Mouse (Mus musculus): ENCODE measurements around the gene Cd86. TPM values are rescaled to one million over a fixed set of nuclear protein-coding genes. Genes with fewer than 3 reads are reported as not detected.

The Cd86 gene
- polyA plus RNA-seq, 1 experiment from 2014 or later = 1.1 TPM

DNA sequence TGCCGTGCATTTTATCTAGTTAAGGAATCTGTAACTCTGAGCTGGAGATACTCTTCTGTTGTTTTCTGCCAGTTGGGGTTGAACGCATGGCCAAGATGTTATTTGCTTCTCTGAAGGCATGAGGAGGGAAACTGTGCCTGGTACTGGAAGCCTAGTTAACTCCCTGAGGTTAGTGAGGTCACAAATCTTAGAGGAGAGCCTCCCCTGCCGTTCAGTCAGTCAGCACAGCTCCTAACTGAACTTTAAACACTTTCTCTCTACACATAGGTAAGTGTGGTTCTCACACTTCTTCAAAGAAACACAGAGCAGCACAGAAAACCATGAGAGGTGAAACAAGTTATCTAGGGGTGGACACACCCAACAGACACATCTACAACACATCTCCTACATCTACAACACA lies 4.7 kb upstream of the Cd86 start:
- H3K27me3 ChIP-seq (ENCODE audit: control insufficient read depth, insufficient read depth, low read length) = no peaks in the 10 kb centered on the region
- no peaks in the 10 kb centered on the region for H3K9me3 ChIP-seq (ENCODE audit: control insufficient read depth, low read length)
- no peak for ATAC-seq (ENCODE audit: low read depth)
- H3K4me3 ChIP-seq (ENCODE audit: low read depth, low read length) = no peak overlapping the region
- H3K4me1 ChIP-seq (ENCODE audit: control insufficient read depth, insufficient read depth, low read length) = no peaks in the 10 kb centered on the region
- H3K36me3 ChIP-seq (ENCODE audit: control insufficient read depth, insufficient read depth, low read length) = no peaks in the 10 kb centered on the region
- H3K4me2 ChIP-seq (ENCODE audit: low read depth, low read length) = no peak overlapping the region
- H3K27ac ChIP-seq (ENCODE audit: low read depth, low read length) = no peak overlapping the region
- WGBS = 87% methylated on average over 3 of the region's 3 CpGs
- no peak overlapping the region for H3K9ac ChIP-seq (replicated peaks; ENCODE audit: low read depth, low read length)

DNA sequence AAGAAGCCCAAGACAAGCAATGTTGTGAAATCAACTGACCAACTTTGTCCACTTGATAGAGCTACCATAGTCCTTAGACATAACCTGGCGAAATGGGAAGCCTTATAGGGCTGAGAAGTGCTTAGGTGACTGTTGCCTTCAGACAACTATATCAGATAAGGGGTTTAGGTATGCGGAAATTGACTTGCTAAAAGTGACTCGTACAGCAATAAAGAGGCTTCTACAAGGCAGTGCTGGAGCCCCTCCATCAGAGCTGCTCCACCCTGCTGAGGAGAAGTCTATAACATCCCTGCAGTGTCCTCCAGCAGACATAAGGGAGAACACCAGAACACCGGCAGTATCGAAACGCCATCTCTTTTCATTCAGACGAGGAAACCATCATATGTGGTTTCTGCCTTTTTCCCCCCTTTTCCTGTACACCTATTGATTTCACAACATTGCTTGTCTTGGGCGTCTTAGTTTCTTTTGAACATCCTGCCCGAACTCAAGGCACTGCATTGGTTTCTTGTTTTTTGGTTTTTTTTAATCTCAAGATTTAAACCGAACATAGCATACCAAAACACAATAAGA lies 652 bp upstream of the Cd86 start:
- no peaks in the 10 kb centered on the region for H3K9me3 ChIP-seq (ENCODE audit: control insufficient read depth, low read length)
- H3K9ac ChIP-seq (replicated peaks; ENCODE audit: low read depth, low read length) = no peak overlapping the region
- H3K4me2 ChIP-seq (ENCODE audit: low read depth, low read length) = no peak overlapping the region
- no peaks in the 10 kb centered on the region for H3K4me1 ChIP-seq (ENCODE audit: control insufficient read depth, insufficient read depth, low read length)
- no peak overlapping the region for H3K4me3 ChIP-seq (ENCODE audit: low read depth, low read length)
- 94% methylated on average over 10 of the region's 10 CpGs for WGBS
- no peak for ATAC-seq (ENCODE audit: low read depth)
- no peak overlapping the region for H3K27ac ChIP-seq (ENCODE audit: low read depth, low read length)
- no peaks in the 10 kb centered on the region for H3K27me3 ChIP-seq (ENCODE audit: control insufficient read depth, insufficient read depth, low read length)
- H3K36me3 ChIP-seq (ENCODE audit: control insufficient read depth, insufficient read depth, low read length) = no peaks in the 10 kb centered on the region

DNA sequence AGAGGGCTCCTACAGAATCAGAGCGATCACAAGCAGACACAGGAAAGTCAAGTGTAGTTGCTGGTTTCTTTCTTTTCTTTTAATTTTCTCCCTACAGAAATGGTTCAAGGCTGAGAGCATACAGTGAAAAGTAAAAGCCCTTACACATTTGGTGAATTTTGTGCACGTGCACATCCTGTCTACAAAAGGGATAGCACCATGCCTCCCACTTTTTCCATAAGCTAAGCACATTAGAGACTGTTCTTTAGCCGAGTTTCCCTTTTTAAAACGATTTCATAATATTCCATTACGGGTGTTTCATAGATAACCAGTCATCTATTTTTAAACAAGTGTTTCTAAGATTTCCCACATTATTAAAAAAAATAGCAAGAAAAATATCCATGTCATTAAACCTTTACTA lies 2.4 kb downstream of the Cd86 start:
- Histone ChIP-seq H3K4me2 (ENCODE audit: low read depth, low read length) (no peak overlapping the region), H3K9ac (replicated peaks; ENCODE audit: low read depth, low read length) (no peak overlapping the region), H3K4me3 (ENCODE audit: low read depth, low read length) (no peak overlapping the region), H3K27ac (ENCODE audit: low read depth, low read length) (no peak overlapping the region), H3K4me1 (ENCODE audit: control insufficient read depth, insufficient read depth, low read length) (no peaks in the 10 kb centered on the region), H3K36me3 (ENCODE audit: control insufficient read depth, insufficient read depth, low read length) (no peaks in the 10 kb centered on the region), H3K27me3 (ENCODE audit: control insufficient read depth, insufficient read depth, low read length) (no peaks in the 10 kb centered on the region), H3K9me3 (ENCODE audit: control insufficient read depth, low read length) (no peaks in the 10 kb centered on the region)
- WGBS = 92% methylated on average over 5 of the region's 5 CpGs
- ATAC-seq (ENCODE audit: low read depth) = no peak

DNA sequence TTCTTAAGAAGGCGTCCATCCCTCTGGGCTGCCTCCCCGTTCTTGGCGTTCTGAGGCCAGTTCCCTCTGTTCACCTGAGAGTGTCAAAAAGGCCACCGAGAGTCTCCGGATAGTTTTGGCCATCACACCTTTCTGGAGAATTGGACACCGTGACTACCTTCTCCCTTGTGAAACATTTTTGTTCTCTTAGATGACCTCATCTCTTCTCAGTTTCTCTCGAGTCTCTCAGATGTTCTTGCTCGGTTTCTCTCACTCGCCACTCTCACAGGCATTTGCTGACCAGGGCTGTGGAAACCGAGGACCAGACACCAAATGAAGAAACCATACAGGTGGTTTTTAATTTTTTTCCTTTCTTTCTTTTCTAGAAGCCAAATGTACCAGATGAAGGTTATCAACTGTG lies 4.6 kb downstream of the Cd86 start:
- H3K9ac ChIP-seq (replicated peaks; ENCODE audit: low read depth, low read length) = no peak overlapping the region
- H3K4me2 ChIP-seq (ENCODE audit: low read depth, low read length) = no peak overlapping the region
- H3K36me3 ChIP-seq (ENCODE audit: control insufficient read depth, insufficient read depth, low read length) = no peaks in the 10 kb centered on the region
- WGBS = 89% methylated on average over 10 of the region's 10 CpGs
- H3K27me3 ChIP-seq (ENCODE audit: control insufficient read depth, insufficient read depth, low read length) = no peaks in the 10 kb centered on the region
- no peak overlapping the region for H3K4me3 ChIP-seq (ENCODE audit: low read depth, low read length)
- H3K4me1 ChIP-seq (ENCODE audit: control insufficient read depth, insufficient read depth, low read length) = no peaks in the 10 kb centered on the region
- H3K9me3 ChIP-seq (ENCODE audit: control insufficient read depth, low read length) = peaks cover 2% of the 10 kb centered on the region; the same call in 1 of the 2 replicates
- no peak overlapping the region for H3K27ac ChIP-seq (ENCODE audit: low read depth, low read length)
- no peak for ATAC-seq (ENCODE audit: low read depth)

DNA sequence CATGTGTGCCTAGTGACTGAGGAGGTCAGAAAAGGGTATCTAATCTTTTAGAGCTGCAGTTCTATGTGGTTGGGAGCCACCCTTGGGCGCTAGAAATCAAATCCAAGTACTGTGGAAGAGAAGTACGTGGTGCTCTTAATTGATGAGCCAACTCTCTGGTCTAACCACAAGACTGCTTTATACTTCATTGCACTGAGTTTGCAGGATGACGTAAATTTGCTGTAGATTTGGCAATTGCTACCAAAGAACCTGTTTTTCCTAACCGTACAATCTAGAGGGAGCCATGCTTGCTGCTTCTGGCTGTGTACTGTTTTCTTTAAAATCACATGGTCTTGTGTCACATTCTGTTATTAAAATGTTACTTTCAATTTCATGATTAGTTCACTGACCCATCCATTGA lies 10.0 kb downstream of the Cd86 start:
- Histone ChIP-seq H3K9me3 (ENCODE audit: control insufficient read depth, low read length) (peaks cover 2% of the 10 kb centered on the region; the same call in 1 of the 2 replicates), H3K4me2 (ENCODE audit: low read depth, low read length) (no peak overlapping the region), H3K4me3 (ENCODE audit: low read depth, low read length) (no peak overlapping the region), H3K9ac (replicated peaks; ENCODE audit: low read depth, low read length) (no peak overlapping the region), H3K4me1 (ENCODE audit: control insufficient read depth, insufficient read depth, low read length) (no peaks in the 10 kb centered on the region), H3K27ac (ENCODE audit: low read depth, low read length) (no peak overlapping the region), H3K36me3 (ENCODE audit: control insufficient read depth, insufficient read depth, low read length) (no peaks in the 10 kb centered on the region), H3K27me3 (ENCODE audit: control insufficient read depth, insufficient read depth, low read length) (no peaks in the 10 kb centered on the region)
- no peak for ATAC-seq (ENCODE audit: low read depth)
- 89% methylated on average over 4 of the region's 4 CpGs for WGBS

DNA sequence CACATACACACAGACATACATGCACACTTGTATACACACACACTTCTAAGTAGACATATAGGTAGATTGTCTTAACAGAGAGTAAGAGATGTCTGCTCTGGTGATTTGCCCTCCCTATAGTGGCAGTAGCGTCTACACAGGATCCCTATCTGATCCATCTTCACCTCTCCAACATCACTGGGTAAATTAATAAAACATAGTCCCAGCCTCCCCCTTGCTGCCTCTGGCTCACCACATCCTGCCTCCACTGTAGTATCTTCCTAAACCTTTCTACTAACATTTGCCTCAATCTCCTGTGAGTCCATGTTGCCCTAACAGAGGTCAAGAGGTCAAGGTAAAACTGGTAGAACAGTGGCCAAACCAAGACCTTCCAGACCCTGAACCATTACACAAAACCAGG lies 10.7 kb downstream of the Cd86 start:
- H3K27ac ChIP-seq (ENCODE audit: low read depth, low read length) = no peak overlapping the region
- ATAC-seq (ENCODE audit: low read depth) = no peak
- WGBS = 92% methylated on average over 1 of the region's 1 CpGs

DNA sequence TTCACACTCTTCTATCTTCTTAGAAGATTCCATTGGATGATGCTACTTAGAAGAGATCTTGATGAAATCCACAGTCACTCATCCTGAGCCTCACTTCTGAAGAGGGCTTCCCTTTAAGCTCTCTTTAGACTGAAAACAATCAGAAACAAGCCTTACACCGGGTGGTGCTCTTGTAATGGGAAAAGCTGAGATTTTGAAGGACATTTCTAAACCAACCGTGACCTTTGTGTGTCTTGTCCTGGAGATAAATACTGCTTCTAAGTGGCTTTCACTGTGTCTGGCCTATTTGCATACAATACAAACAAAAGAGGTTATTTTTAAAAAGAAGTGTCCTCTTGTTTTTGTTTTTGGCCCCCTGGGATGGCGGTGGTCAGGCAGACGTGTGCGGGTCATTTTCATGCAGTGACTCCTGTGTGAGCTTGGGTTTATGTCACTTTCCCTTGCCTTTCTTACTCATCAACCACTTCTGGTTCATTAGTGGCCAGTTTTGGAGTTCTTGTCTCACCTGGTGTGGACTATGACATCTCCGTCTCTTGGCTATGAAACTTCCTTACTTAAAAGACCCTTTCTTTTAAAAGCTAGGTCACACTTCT lies 14.6 kb downstream of the Cd86 start:
- Histone ChIP-seq H3K4me2 (ENCODE audit: low read depth, low read length) (no peak overlapping the region), H3K4me3 (ENCODE audit: low read depth, low read length) (no peak overlapping the region), H3K27ac (ENCODE audit: low read depth, low read length) (no peak overlapping the region), H3K4me1 (ENCODE audit: control insufficient read depth, insufficient read depth, low read length) (no peaks in the 10 kb centered on the region), H3K27me3 (ENCODE audit: control insufficient read depth, insufficient read depth, low read length) (no peaks in the 10 kb centered on the region), H3K9ac (replicated peaks; ENCODE audit: low read depth, low read length) (no peak overlapping the region), H3K36me3 (ENCODE audit: control insufficient read depth, insufficient read depth, low read length) (no peaks in the 10 kb centered on the region), H3K9me3 (ENCODE audit: control insufficient read depth, low read length) (no peaks in the 10 kb centered on the region)
- no peak for ATAC-seq (ENCODE audit: low read depth)
- 74% methylated on average over 6 of the region's 6 CpGs for whole genome bisulfite sequencing

More for the DNA sequence above, 10.7 kb downstream of the Cd86 start:
- H3K4me2 ChIP-seq (ENCODE audit: low read depth, low read length) = no peak overlapping the region
- no peak overlapping the region for H3K4me3 ChIP-seq (ENCODE audit: low read depth, low read length)
- H3K27me3 ChIP-seq (ENCODE audit: control insufficient read depth, insufficient read depth, low read length) = no peaks in the 10 kb centered on the region
- no peaks in the 10 kb centered on the region for H3K36me3 ChIP-seq (ENCODE audit: control insufficient read depth, insufficient read depth, low read length)
- peaks cover 2% of the 10 kb centered on the region; the same call in 1 of the 2 replicates for H3K9me3 ChIP-seq (ENCODE audit: control insufficient read depth, low read length)
- no peaks in the 10 kb centered on the region for H3K4me1 ChIP-seq (ENCODE audit: control insufficient read depth, insufficient read depth, low read length)
- H3K9ac ChIP-seq (replicated peaks; ENCODE audit: low read depth, low read length) = no peak overlapping the region

DNA sequence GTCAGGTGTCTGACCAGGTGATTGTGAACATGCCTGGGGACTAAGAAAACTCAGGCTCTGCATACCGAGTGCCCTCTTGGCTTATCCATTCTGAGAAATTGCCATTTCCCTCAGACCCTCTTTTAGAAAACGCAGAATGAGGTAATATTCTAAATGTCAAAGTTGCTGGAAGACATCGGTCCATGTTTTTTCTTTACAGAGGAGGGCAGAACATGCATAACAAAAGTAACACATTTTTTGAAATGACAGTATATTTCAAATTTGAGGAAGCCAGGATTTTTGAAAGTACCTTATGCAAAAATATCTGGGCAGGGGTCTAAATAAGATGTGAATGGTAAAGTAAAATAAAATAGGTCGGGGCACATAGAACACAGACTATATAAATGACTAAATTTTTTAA lies 15.4 kb downstream of the Cd86 start:
- H3K27ac ChIP-seq (ENCODE audit: low read depth, low read length) = no peak overlapping the region
- no peaks in the 10 kb centered on the region for H3K9me3 ChIP-seq (ENCODE audit: control insufficient read depth, low read length)
- no peak for ATAC-seq (ENCODE audit: low read depth)

DNA sequence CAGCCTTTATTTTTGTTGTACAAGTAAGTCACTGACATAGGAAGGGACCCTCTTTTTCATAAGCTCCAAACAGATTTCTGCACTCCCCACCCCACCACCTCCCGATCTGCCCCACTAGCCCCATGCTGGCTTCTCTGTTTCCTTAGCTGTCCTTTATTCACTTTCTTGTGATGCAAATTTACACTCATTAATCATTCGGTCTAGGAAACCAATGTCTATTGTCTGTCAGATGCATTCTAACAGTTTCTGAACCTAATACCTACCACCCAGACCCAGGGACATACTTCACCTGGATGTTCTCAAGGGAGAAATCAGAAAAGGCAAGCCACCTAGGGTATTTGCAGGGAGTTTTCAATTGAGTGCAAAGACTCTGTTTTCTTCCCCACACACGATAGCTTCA lies 16.6 kb downstream of the Cd86 start:
- H3K9me3 ChIP-seq (ENCODE audit: control insufficient read depth, low read length) = no peaks in the 10 kb centered on the region
- H3K4me1 ChIP-seq (ENCODE audit: control insufficient read depth, insufficient read depth, low read length) = no peaks in the 10 kb centered on the region
- H3K27ac ChIP-seq (ENCODE audit: low read depth, low read length) = no peak overlapping the region
- ATAC-seq (ENCODE audit: low read depth) = no peak
- H3K4me2 ChIP-seq (ENCODE audit: low read depth, low read length) = no peak overlapping the region
- H3K36me3 ChIP-seq (ENCODE audit: control insufficient read depth, insufficient read depth, low read length) = no peaks in the 10 kb centered on the region
- 20% methylated on average over 3 of the region's 3 CpGs for WGBS
- H3K27me3 ChIP-seq (ENCODE audit: control insufficient read depth, insufficient read depth, low read length) = no peaks in the 10 kb centered on the region
- no peak overlapping the region for H3K4me3 ChIP-seq (ENCODE audit: low read depth, low read length)
- H3K9ac ChIP-seq (replicated peaks; ENCODE audit: low read depth, low read length) = no peak overlapping the region

More for the DNA sequence above, 15.4 kb downstream of the Cd86 start:
- no peaks in the 10 kb centered on the region for H3K27me3 ChIP-seq (ENCODE audit: control insufficient read depth, insufficient read depth, low read length)
- no peaks in the 10 kb centered on the region for H3K4me1 ChIP-seq (ENCODE audit: control insufficient read depth, insufficient read depth, low read length)
- H3K4me2 ChIP-seq (ENCODE audit: low read depth, low read length) = no peak overlapping the region
- H3K9ac ChIP-seq (replicated peaks; ENCODE audit: low read depth, low read length) = no peak overlapping the region
- no peaks in the 10 kb centered on the region for H3K36me3 ChIP-seq (ENCODE audit: control insufficient read depth, insufficient read depth, low read length)
- H3K4me3 ChIP-seq (ENCODE audit: low read depth, low read length) = no peak overlapping the region
- WGBS = 90% methylated on average over 4 of the region's 4 CpGs
